Mouse (Mus musculus): Measurements from ENCODE around the gene Itgb6. TPM values are rescaled to one million over a fixed set of nuclear protein-coding genes. Genes with fewer than 3 reads are reported as not detected.

The Itgb6 gene
- 0.20 TPM in 1 of 2 replicates, not detected in the other for polyA plus RNA-seq (2014; fragmentation: Nextera tagmentation; extraction: Ambion mirVana)

DNA sequence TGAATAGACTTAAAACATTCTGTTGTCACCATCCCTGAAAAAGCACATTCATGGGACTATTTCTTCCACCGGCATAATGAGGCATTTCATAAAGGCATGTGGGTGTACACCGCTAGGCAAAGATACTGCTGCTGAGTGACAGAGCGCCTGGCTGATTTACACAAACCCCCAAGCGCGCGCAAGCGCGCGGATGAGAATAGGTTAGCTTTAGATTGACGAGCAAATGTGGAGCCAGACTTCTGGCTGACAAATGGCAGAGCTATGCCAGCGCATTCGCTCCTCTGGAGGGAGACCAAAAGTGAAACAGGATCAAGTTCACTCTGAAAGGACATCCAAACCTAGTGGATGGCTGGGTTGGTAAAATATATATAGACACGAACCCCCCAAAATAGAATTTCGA lies at the start of gene Itgb6:
Itgb6 (minus strand) TSS at position 130 of the 400 bp plus-strand sequence.
- Histone ChIP-seq H3K36me3 (replicated peaks; ENCODE audit: control insufficient read depth, insufficient read depth) (no peaks in the 10 kb centered on the region), H3K27me3 (ENCODE audit: control insufficient read depth, insufficient read depth, low read length) (no peaks in the 10 kb centered on the region), H3K9ac (no peak within 1 kb of the TSS), H3K4me3 (replicated peaks; ENCODE audit: low read length) (no peak within 1 kb of the TSS), H3K4me2 (replicated peaks) (0 out of 2 replicates have a peak within 1 kb of the TSS, but pooled peaks have one; percentile 6), H3K9me3 (ENCODE audit: control insufficient read depth, low read length) (no peaks in the 10 kb centered on the region), H3K27ac (no peak within 1 kb of the TSS), H3K4me1 (replicated peaks; ENCODE audit: control insufficient read depth, insufficient read depth, low read length) (no peaks in the 10 kb centered on the region)
- ATAC-seq (ENCODE audit: low FRiP score) (no peak), DNase-seq (ENCODE audit: low spot score) (no peak)
- 39% methylated on average over 14 of the region's 14 CpGs for WGBS

DNA sequence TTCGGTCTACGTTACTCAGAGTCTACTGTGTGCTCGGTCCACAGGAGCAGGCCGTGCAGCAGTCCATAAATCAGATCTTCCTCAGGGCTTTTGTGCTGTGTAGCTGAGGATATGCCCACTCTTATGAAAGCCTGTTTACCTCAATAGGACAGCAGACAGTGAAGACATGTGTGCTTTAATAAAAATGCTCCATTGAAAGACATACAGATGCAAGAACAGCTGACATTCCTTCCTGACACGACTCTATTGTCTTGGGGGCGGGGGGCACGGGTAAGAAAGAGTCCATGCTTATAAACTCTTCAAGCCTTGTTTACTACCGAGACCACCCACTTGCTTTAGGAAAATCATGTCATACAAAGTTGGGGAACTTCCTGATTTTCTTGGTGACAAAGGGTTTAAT lies 44.0 kb upstream of the Itgb6 start:
- Histone ChIP-seq H3K4me1 (replicated peaks; ENCODE audit: control insufficient read depth, insufficient read depth, low read length) (no peaks in the 10 kb centered on the region), H3K9me3 (ENCODE audit: control insufficient read depth, low read length) (0 out of 2 replicates have a peak, but pooled peaks cover 10% of the 10 kb centered on the region), H3K27me3 (ENCODE audit: control insufficient read depth, insufficient read depth, low read length) (no peaks in the 10 kb centered on the region), H3K4me3 (replicated peaks; ENCODE audit: low read length) (no peak overlapping the region), H3K9ac (no peak overlapping the region), H3K27ac (no peak overlapping the region), H3K4me2 (replicated peaks) (no peak overlapping the region), H3K36me3 (replicated peaks; ENCODE audit: control insufficient read depth, insufficient read depth) (peaks cover 43% of the 10 kb centered on the region)
- 45% methylated on average over 8 of the region's 8 CpGs for WGBS
- DNase-seq (ENCODE audit: low spot score) = no peak
- ATAC-seq (ENCODE audit: low FRiP score) = no peak

DNA sequence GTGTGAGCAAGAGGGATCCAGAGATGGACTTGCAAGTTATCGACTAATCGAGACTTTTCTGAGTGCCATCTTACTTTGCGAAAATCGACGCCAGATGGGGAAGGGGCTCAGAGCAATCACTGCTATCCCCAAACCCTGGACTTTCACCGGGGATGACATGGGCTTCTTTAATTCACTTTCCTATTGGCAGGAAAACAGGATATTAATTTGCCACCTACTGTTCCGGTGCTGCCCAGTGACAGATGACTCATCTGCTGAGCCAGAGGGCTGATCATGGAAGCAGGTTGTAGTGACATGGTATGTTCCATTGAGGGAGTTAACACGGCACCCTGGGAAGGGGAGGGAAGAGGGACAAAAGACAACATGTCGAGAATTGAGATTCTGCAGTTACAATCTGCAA lies 33.8 kb upstream of the Itgb6 start:
- Histone ChIP-seq H3K4me3 (replicated peaks; ENCODE audit: low read length) (no peak overlapping the region), H3K27ac (no peak overlapping the region), H3K4me1 (replicated peaks; ENCODE audit: control insufficient read depth, insufficient read depth, low read length) (no peaks in the 10 kb centered on the region), H3K9me3 (ENCODE audit: control insufficient read depth, low read length) (no peaks in the 10 kb centered on the region), H3K4me2 (replicated peaks) (no peak overlapping the region), H3K27me3 (ENCODE audit: control insufficient read depth, insufficient read depth, low read length) (no peaks in the 10 kb centered on the region), H3K9ac (no peak overlapping the region), H3K36me3 (replicated peaks; ENCODE audit: control insufficient read depth, insufficient read depth) (peaks cover 33% of the 10 kb centered on the region)
- WGBS = 73% methylated on average over 9 of the region's 9 CpGs
- no peak for DNase-seq (ENCODE audit: low spot score)
- ATAC-seq (ENCODE audit: low FRiP score) = peak; percentile 68; the same call in 1 of the 2 replicates

DNA sequence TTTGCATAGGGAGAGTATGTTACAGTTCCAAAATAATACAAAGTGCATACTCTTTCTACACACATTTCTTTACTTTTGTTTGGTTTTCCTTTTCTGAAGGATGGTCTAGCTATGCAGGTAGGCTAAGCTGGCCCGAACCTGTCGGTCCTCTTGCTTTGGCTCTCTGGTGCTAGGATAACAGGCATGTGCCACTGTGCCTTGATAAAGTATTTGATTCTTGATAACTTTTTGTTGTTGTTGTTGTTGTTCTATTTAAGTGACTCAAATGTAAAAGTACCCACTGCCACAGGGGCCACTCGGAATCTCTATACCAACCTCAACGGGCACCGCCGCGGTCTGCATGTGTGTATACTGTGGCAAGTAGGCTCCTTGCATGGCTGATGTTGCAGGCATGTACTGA lies 32.7 kb upstream of the Itgb6 start:
- Histone ChIP-seq H3K27ac (no peak overlapping the region), H3K4me1 (replicated peaks; ENCODE audit: control insufficient read depth, insufficient read depth, low read length) (no peaks in the 10 kb centered on the region), H3K36me3 (replicated peaks; ENCODE audit: control insufficient read depth, insufficient read depth) (peaks cover 31% of the 10 kb centered on the region), H3K9ac (no peak overlapping the region), H3K9me3 (ENCODE audit: control insufficient read depth, low read length) (no peaks in the 10 kb centered on the region), H3K4me2 (replicated peaks) (no peak overlapping the region), H3K4me3 (replicated peaks; ENCODE audit: low read length) (no peak overlapping the region), H3K27me3 (ENCODE audit: control insufficient read depth, insufficient read depth, low read length) (no peaks in the 10 kb centered on the region)
- WGBS = 97% methylated on average over 7 of the region's 7 CpGs
- DNase-seq (ENCODE audit: low spot score) (no peak), ATAC-seq (ENCODE audit: low FRiP score) (no peak)

DNA sequence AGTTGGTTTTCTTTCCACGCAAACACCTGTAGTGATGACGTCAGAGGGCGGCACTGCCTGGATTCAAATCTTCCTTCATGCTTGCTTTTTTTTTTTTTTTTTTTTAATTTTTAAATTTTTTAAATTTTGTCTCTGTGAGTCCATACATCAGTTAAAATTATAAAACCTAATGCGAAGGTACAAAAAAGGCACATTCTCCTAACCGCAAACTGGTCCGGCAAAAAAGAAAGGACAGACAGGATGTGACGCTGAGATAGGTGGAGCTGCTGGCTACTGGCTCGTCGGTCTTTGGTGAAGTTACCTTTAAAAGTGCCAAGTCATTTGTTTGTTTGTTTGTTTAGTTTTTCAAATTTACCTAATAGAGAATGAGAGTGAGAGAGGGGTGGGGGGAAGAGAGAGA lies 28.8 kb upstream of the Itgb6 start:
- ATAC-seq (ENCODE audit: low FRiP score) (no peak), DNase-seq (ENCODE audit: low spot score) (no peak)
- Histone ChIP-seq H3K27me3 (ENCODE audit: control insufficient read depth, insufficient read depth, low read length) (no peaks in the 10 kb centered on the region), H3K27ac (no peak overlapping the region), H3K4me3 (replicated peaks; ENCODE audit: low read length) (no peak overlapping the region), H3K4me2 (replicated peaks) (no peak overlapping the region), H3K9me3 (ENCODE audit: control insufficient read depth, low read length) (no peaks in the 10 kb centered on the region), H3K4me1 (replicated peaks; ENCODE audit: control insufficient read depth, insufficient read depth, low read length) (no peaks in the 10 kb centered on the region), H3K36me3 (replicated peaks; ENCODE audit: control insufficient read depth, insufficient read depth) (peaks cover 28% of the 10 kb centered on the region), H3K9ac (no peak overlapping the region)
- WGBS = 95% methylated on average over 9 of the region's 9 CpGs

DNA sequence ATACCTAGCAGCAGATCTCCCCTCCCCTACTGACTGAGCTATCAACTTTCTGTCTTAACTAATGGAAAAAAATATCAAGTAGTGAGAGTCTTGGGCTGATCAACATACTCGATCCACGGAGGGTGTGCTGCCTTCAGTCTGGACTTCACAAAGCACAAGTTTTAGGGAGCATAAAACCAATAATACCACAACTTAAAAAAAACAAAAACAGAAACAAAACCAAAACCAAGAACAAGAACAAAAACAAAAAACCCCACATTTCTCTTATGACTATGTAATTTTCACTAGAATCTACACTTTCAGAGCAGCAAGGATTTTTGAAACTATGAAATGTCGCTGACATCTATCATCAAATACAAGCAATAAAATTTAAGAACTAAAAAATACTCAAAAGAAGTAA lies 28.1 kb upstream of the Itgb6 start:
- H3K36me3 ChIP-seq (replicated peaks; ENCODE audit: control insufficient read depth, insufficient read depth) = peaks cover 21% of the 10 kb centered on the region
- no peak overlapping the region for H3K27ac ChIP-seq
- H3K9ac ChIP-seq = no peak overlapping the region
- ATAC-seq (ENCODE audit: low FRiP score) = no peak
- H3K4me1 ChIP-seq (replicated peaks; ENCODE audit: control insufficient read depth, insufficient read depth, low read length) = no peaks in the 10 kb centered on the region
- no peak overlapping the region for H3K4me3 ChIP-seq (replicated peaks; ENCODE audit: low read length)
- H3K27me3 ChIP-seq (ENCODE audit: control insufficient read depth, insufficient read depth, low read length) = no peaks in the 10 kb centered on the region
- DNase-seq (ENCODE audit: low spot score) = no peak
- whole genome bisulfite sequencing = 94% methylated on average over 3 of the region's 3 CpGs
- no peaks in the 10 kb centered on the region for H3K9me3 ChIP-seq (ENCODE audit: control insufficient read depth, low read length)
- H3K4me2 ChIP-seq (replicated peaks) = no peak overlapping the region

DNA sequence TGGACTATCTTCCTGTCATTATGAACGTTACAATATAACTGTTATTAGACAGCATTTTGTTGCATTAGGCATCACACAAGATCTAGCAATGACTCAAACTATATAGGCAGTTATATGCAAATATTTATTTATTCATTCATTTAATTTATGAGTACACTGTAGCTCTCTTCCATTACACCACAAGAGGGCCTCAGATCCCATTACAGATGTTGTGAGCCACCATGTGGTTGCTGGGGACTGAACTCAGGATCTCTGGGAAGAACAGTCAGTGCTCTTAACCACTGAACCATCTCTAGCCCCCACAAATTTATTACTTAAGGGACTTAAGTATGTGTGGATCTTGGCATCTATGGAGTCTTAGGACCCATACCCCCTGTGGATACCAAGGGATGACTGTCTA lies 26.1 kb upstream of the Itgb6 start:
- Histone ChIP-seq H3K4me2 (replicated peaks) (no peak overlapping the region), H3K9ac (no peak overlapping the region), H3K27me3 (ENCODE audit: control insufficient read depth, insufficient read depth, low read length) (no peaks in the 10 kb centered on the region), H3K36me3 (replicated peaks; ENCODE audit: control insufficient read depth, insufficient read depth) (peaks cover 5% of the 10 kb centered on the region), H3K9me3 (ENCODE audit: control insufficient read depth, low read length) (no peaks in the 10 kb centered on the region), H3K4me3 (replicated peaks; ENCODE audit: low read length) (no peak overlapping the region), H3K27ac (no peak overlapping the region), H3K4me1 (replicated peaks; ENCODE audit: control insufficient read depth, insufficient read depth, low read length) (no peaks in the 10 kb centered on the region)
- no peak for DNase-seq (ENCODE audit: low spot score)
- 91% methylated on average over 1 of the region's 1 CpGs for WGBS
- ATAC-seq (ENCODE audit: low FRiP score) = no peak

DNA sequence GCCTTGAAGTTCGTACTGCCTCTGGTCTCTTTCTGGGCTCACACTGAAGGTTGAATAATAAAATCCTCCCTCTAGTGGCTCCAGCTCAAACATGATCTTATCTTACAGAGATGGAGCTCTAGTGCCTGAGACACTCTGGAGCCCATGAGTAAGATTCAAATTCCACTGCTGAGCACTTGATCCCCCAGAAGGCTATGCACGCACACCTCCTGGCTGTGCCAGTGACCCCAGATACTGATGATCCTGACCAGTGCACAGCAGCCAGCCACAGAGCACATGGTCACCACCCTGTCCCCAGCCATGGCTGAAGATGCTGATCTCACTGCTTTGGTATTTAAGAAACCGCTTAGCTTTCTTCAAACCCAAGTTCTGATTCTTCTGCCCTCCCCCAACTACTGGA lies 25.1 kb upstream of the Itgb6 start:
- no peak overlapping the region for H3K9ac ChIP-seq
- H3K4me1 ChIP-seq (replicated peaks; ENCODE audit: control insufficient read depth, insufficient read depth, low read length) = no peaks in the 10 kb centered on the region
- DNase-seq (ENCODE audit: low spot score) = no peak
- no peak overlapping the region for H3K4me2 ChIP-seq (replicated peaks)
- WGBS = 80% methylated on average over 3 of the region's 3 CpGs
- no peaks in the 10 kb centered on the region for H3K9me3 ChIP-seq (ENCODE audit: control insufficient read depth, low read length)
- no peaks in the 10 kb centered on the region for H3K27me3 ChIP-seq (ENCODE audit: control insufficient read depth, insufficient read depth, low read length)
- H3K27ac ChIP-seq = no peak overlapping the region
- no peak overlapping the region for H3K4me3 ChIP-seq (replicated peaks; ENCODE audit: low read length)
- no peak for ATAC-seq (ENCODE audit: low FRiP score)
- no peaks in the 10 kb centered on the region; the same call in 1 of the 2 replicates for H3K36me3 ChIP-seq (replicated peaks; ENCODE audit: control insufficient read depth, insufficient read depth)

DNA sequence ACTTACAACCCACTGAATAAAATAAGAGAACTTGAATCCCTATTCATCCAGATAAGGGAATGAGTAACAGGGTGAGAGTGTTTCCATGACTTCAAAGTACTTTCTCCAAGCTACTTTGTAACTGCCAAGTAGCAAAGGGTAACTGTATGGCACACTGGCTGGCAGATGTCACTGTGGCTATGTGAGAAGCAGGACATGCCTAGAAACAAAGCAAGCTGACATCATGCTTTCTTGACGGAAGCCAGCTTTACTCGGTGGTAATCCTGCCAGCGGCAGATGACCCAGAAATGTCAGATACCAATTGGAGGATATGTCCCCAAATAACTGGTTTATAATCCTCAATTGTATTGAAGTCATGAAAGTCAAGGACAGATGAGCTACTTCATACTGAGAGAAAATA lies 22.2 kb upstream of the Itgb6 start:
- H3K4me1 ChIP-seq (replicated peaks; ENCODE audit: control insufficient read depth, insufficient read depth, low read length) = no peaks in the 10 kb centered on the region
- no peak overlapping the region for H3K27ac ChIP-seq
- H3K27me3 ChIP-seq (ENCODE audit: control insufficient read depth, insufficient read depth, low read length) = no peaks in the 10 kb centered on the region
- no peak overlapping the region for H3K4me3 ChIP-seq (replicated peaks; ENCODE audit: low read length)
- no peak overlapping the region for H3K4me2 ChIP-seq (replicated peaks)
- H3K9ac ChIP-seq = no peak overlapping the region
- H3K36me3 ChIP-seq (replicated peaks; ENCODE audit: control insufficient read depth, insufficient read depth) = no peaks in the 10 kb centered on the region
- no peak for DNase-seq (ENCODE audit: low spot score)
- WGBS = 66% methylated on average over 3 of the region's 3 CpGs
- ATAC-seq (ENCODE audit: low FRiP score) = no peak
- H3K9me3 ChIP-seq (ENCODE audit: control insufficient read depth, low read length) = no peaks in the 10 kb centered on the region

Data from hindbrain, embryonic 14.5 days (tissue).